Mouse (Mus musculus): ENCODE data around the gene Ces1b. TPM values are rescaled to one million over a fixed set of nuclear protein-coding genes. Genes with fewer than 3 reads are reported as not detected.

Gene Ces1b
- polyA plus RNA-seq, 1 experiment from 2014 or later, result not detected

DNA sequence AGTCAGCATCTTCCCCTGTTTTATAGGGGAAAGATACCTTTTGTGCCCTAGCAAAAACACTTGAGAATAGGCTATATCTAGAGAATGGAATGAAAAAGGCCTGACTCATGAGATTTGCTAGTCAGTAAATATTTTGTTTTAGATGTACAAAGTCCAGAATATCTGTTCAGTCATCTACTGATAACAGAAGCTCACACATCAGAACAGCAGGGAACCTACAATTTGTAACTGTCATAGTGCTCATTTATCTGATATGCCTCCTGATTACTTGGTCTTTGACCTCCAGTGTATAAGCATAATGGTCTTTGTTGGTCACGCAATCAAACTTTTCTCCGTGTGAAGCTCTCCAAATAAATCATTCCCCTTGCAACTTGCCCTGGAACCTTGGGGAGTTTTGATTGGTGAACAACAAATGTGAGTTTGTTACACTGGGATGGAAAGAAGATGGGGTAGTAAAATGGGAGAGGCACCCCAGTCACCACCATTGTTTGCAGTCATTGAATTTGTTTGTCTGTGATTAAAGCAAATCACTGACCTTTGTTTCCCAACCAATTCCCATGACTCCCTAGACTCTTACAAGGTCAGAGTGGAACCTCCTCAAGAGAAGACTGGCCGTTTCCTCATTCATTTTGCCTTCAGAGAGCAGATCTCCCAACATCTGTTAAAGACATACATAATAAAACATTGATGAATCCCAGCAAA is 16.2 kb downstream of the Ces1b start:
- no peaks in the 10 kb centered on the region for H3K36me3 ChIP-seq (replicated peaks; ENCODE audit: control insufficient read depth, insufficient read depth, low read depth, low read length)
- no peak overlapping the region for H3K27ac ChIP-seq (replicated peaks; ENCODE audit: low read depth, low read length)
- WGBS, result 74% methylated on average over 3 of the region's 3 CpGs
- H3K4me3 ChIP-seq (ENCODE audit: low read depth, low read length), result no peak overlapping the region
- no peak for DNase-seq (ENCODE audit: low spot score)
- ATAC-seq (replicated peaks; ENCODE audit: insufficient number of reproducible peaks, low FRiP score, low TSS enrichment, low read depth), result no peak
- no peak overlapping the region for H3K9ac ChIP-seq (replicated peaks; ENCODE audit: low read length)
- no peaks in the 10 kb centered on the region for H3K4me1 ChIP-seq (ENCODE audit: control insufficient read depth, insufficient read depth, low read length)
- H3K9me3 ChIP-seq (replicated peaks; ENCODE audit: control insufficient read depth, low read length), result no peaks in the 10 kb centered on the region
- no peak overlapping the region for H3K4me2 ChIP-seq (ENCODE audit: low read depth, low read length)
- no peaks in the 10 kb centered on the region for H3K27me3 ChIP-seq (ENCODE audit: control insufficient read depth, insufficient read depth, low read length)

DNA sequence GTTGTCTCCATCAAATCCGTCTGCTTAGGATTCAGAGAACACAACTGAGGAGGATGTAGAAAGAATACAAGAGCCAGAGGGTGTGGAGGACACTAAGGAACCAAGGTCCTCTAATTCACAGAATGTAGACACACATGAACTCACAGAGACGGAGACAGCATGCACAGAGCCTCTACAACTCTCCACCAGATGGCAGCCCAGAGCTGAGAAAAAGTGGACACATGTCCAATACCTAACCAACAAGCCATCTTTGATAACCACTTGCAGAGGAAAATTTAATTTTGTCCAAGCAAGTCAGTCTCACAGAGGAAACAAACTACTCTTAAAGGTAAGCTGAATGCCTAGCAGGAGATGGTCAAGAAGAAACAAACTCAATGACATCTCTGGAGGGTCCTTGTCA is 20.6 kb downstream of the Ces1b start:
- H3K4me2 ChIP-seq (ENCODE audit: low read depth, low read length), result no peak overlapping the region
- no peaks in the 10 kb centered on the region for H3K9me3 ChIP-seq (replicated peaks; ENCODE audit: control insufficient read depth, low read length)
- no peaks in the 10 kb centered on the region for H3K4me1 ChIP-seq (ENCODE audit: control insufficient read depth, insufficient read depth, low read length)
- H3K9ac ChIP-seq (replicated peaks; ENCODE audit: low read length), result no peak overlapping the region
- DNase-seq (ENCODE audit: low spot score) (peak; percentile 78), ATAC-seq (replicated peaks; ENCODE audit: insufficient number of reproducible peaks, low FRiP score, low TSS enrichment, low read depth) (no peak)
- H3K4me3 ChIP-seq (ENCODE audit: low read depth, low read length), result no peak overlapping the region
- WGBS, result 12% methylated on average over 2 of the region's 2 CpGs
- H3K36me3 ChIP-seq (replicated peaks; ENCODE audit: control insufficient read depth, insufficient read depth, low read depth, low read length), result no peaks in the 10 kb centered on the region
- no peaks in the 10 kb centered on the region for H3K27me3 ChIP-seq (ENCODE audit: control insufficient read depth, insufficient read depth, low read length)
- no peak overlapping the region for H3K27ac ChIP-seq (replicated peaks; ENCODE audit: low read depth, low read length)

DNA sequence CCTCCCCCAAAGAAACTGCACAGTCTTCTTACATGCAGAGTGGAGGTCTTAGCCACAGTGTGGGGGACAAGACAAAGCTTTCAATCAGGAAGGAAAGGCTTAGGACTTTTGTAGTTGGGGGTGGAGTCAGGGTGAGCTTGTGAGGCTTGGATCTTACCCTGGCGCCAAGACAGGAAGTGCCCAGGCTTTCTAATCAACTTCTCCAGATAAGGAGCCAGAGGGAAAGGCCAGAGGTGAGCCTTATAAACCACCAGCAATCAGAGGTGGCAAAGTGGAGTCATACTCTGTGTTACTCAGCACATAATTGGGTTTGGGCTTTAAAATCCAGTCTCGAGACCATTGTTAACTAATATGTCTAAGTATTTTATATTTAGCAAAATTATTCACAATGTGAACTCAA is 24.6 kb downstream of the Ces1b start:
- no peak for ATAC-seq (replicated peaks; ENCODE audit: insufficient number of reproducible peaks, low FRiP score, low TSS enrichment, low read depth)
- DNase-seq (ENCODE audit: low spot score), result no peak
- no peak overlapping the region for H3K4me2 ChIP-seq (ENCODE audit: low read depth, low read length)
- no peaks in the 10 kb centered on the region for H3K36me3 ChIP-seq (replicated peaks; ENCODE audit: control insufficient read depth, insufficient read depth, low read depth, low read length)
- no peak overlapping the region for H3K9ac ChIP-seq (replicated peaks; ENCODE audit: low read length)
- no peaks in the 10 kb centered on the region for H3K4me1 ChIP-seq (ENCODE audit: control insufficient read depth, insufficient read depth, low read length)
- H3K4me3 ChIP-seq (ENCODE audit: low read depth, low read length), result no peak overlapping the region
- H3K27me3 ChIP-seq (ENCODE audit: control insufficient read depth, insufficient read depth, low read length), result no peaks in the 10 kb centered on the region
- H3K27ac ChIP-seq (replicated peaks; ENCODE audit: low read depth, low read length), result no peak overlapping the region
- H3K9me3 ChIP-seq (replicated peaks; ENCODE audit: control insufficient read depth, low read length), result no peaks in the 10 kb centered on the region
- 34% methylated on average over 2 of the region's 2 CpGs for WGBS

DNA sequence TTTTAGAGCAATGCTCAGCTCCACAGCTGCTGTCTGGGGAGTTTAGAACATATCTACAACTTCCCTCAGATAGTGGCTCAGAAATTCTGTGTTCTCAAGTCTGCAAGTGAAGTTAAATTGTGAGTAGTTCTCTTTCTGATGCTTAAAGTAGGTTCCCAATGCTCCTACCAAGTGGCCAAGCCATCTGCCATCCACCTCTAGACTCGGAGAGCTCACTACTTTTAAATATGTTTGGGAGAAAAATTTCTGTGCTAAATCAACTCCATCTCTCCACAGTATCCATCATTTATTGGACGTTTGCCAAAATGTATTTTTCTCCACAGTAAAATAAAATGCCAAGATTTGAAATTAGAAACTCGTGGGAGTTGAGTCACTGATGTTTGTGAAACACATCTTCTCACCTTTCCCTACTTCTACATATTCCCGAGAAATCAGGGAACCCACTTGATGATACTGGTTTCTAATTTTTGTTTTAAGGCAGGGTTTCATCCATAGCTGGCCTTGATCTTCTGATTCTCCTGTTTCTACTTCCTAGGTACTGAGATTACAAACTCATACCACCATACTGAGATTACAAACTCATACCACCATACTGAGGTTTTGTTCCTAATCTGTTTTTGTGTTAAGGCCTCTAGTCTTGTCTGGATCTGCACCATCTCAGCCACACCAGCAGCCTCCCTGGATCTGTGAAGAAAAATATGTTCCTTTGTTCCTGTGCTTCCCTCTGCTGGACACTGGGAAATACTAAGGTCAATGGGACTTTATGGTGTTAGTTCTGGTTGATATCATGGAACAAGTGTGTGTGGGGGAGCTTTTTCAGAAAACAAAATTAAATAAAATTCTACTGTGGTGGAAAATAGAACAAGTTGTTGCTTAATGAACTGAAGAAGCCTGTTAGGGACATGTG is 31.1 kb downstream of the Ces1b start:
- 72% methylated on average over 4 of the region's 4 CpGs for WGBS
- DNase-seq (ENCODE audit: low spot score), result no peak
- no peaks in the 10 kb centered on the region for H3K9me3 ChIP-seq (replicated peaks; ENCODE audit: control insufficient read depth, low read length)
- no peaks in the 10 kb centered on the region for H3K36me3 ChIP-seq (replicated peaks; ENCODE audit: control insufficient read depth, insufficient read depth, low read depth, low read length)
- H3K4me2 ChIP-seq (ENCODE audit: low read depth, low read length), result no peak overlapping the region
- H3K4me1 ChIP-seq (ENCODE audit: control insufficient read depth, insufficient read depth, low read length), result no peaks in the 10 kb centered on the region
- no peak overlapping the region for H3K4me3 ChIP-seq (ENCODE audit: low read depth, low read length)
- H3K27ac ChIP-seq (replicated peaks; ENCODE audit: low read depth, low read length), result no peak overlapping the region
- ATAC-seq (replicated peaks; ENCODE audit: insufficient number of reproducible peaks, low FRiP score, low TSS enrichment, low read depth), result no peak
- no peaks in the 10 kb centered on the region for H3K27me3 ChIP-seq (ENCODE audit: control insufficient read depth, insufficient read depth, low read length)
- no peak overlapping the region for H3K9ac ChIP-seq (replicated peaks; ENCODE audit: low read length)

DNA sequence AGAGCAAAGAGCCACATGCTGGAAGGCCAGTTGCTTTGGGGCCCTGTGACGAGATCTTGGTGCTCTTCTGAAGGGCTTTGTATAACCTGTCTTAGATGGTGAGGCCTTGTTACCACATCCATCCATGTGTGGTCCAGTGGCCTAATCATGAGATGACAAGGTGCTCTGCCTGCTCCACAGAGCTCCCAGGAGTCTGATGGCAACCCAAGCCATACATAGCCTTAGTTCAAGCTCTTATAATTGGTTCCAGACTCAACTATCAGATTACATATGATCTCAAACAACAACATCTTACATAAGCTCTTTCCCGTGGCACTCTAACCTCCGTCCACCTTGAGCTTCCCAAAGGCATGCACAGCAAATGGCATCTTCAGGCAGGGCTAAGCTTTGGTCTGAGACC is 31.7 kb downstream of the Ces1b start, which contains the start of gene Ces1a:
Gene Ces1a (minus strand): TSS at position 101 of the 400 bp plus-strand sequence.
- ATAC-seq (replicated peaks; ENCODE audit: insufficient number of reproducible peaks, low FRiP score, low TSS enrichment, low read depth), result no peak
- no peaks in the 10 kb centered on the region for H3K36me3 ChIP-seq (replicated peaks; ENCODE audit: control insufficient read depth, insufficient read depth, low read depth, low read length)
- peak; percentile 32 for DNase-seq (ENCODE audit: low spot score)
- WGBS, result 39% methylated on average over 3 of the region's 3 CpGs
- no peaks in the 10 kb centered on the region for H3K27me3 ChIP-seq (ENCODE audit: control insufficient read depth, insufficient read depth, low read length)
- H3K27ac ChIP-seq (replicated peaks; ENCODE audit: low read depth, low read length), result no peak within 1 kb of the TSS
- H3K4me2 ChIP-seq (ENCODE audit: low read depth, low read length), result no peak within 1 kb of the TSS
- H3K4me3 ChIP-seq (ENCODE audit: low read depth, low read length), result no peak within 1 kb of the TSS
- no peaks in the 10 kb centered on the region for H3K9me3 ChIP-seq (replicated peaks; ENCODE audit: control insufficient read depth, low read length)
- H3K9ac ChIP-seq (replicated peaks; ENCODE audit: low read length), result no peak within 1 kb of the TSS
- H3K4me1 ChIP-seq (ENCODE audit: control insufficient read depth, insufficient read depth, low read length), result no peaks in the 10 kb centered on the region

DNA sequence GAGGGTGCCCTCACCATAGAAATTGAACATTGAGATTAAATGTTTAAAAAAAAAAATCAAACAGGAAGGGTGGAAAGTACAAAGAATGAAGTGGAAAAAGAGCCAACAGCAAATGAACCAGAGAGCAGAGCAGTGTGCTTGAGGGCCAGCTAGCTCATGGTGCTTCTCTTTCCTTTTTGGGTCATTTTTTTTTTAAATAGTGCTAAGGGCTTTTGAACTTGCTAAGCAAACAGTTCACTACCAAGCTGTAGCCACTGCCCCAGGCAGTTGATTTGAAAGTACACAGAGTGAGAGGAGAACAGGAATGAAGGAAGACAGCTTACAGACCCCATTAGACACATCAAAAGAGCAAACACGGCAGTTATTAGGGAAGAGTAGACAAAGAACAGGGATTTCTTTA is 36.7 kb downstream of the Ces1b start:
- no peaks in the 10 kb centered on the region for H3K4me1 ChIP-seq (ENCODE audit: control insufficient read depth, insufficient read depth, low read length)
- no peaks in the 10 kb centered on the region for H3K36me3 ChIP-seq (replicated peaks; ENCODE audit: control insufficient read depth, insufficient read depth, low read depth, low read length)
- H3K9ac ChIP-seq (replicated peaks; ENCODE audit: low read length), result no peak overlapping the region
- H3K27ac ChIP-seq (replicated peaks; ENCODE audit: low read depth, low read length), result no peak overlapping the region
- WGBS, result 19% methylated on average over 1 of the region's 1 CpGs
- no peak overlapping the region for H3K4me3 ChIP-seq (ENCODE audit: low read depth, low read length)
- ATAC-seq (replicated peaks; ENCODE audit: insufficient number of reproducible peaks, low FRiP score, low TSS enrichment, low read depth) (no peak), DNase-seq (ENCODE audit: low spot score) (no peak)
- no peaks in the 10 kb centered on the region for H3K27me3 ChIP-seq (ENCODE audit: control insufficient read depth, insufficient read depth, low read length)
- no peak overlapping the region for H3K4me2 ChIP-seq (ENCODE audit: low read depth, low read length)
- H3K9me3 ChIP-seq (replicated peaks; ENCODE audit: control insufficient read depth, low read length), result no peaks in the 10 kb centered on the region

DNA sequence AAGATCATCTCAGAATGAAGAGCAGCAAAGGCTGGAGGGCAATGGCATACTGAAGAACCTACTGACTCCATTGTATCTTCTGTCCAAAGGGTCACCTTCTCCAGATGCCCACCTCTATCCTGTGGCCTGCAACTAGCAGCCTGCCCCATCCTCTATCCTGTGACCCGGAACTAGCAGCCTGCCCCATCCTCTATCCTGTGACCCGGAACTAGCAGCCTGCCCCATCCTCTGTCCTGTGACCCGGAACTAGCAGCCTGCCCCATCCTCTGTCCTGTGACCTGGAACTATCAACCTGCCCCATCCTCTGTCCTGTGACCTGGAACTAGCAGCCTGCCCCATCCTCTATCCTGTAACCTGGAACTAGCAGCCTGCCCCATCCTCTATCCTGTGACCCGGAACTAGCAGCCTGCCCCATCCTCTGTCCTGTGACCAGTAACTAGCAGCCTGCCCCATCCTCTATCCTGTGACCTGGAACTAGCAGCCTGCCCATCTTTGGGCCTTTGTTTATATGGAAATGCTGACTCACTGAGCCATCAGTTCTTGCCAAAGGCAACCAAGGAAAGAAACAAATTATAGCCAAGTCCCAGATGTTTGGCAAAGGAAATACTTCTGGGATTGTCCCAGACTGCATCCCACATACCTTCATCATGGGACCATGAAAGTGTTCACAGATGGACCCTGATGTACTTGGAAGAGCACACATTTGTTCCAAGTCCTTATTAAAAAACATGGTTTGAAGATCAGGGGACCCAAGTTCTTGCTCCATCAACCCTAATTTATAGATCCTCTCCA is 38.8 kb downstream of the Ces1b start:
- Histone ChIP-seq H3K27ac (replicated peaks; ENCODE audit: low read depth, low read length) (no peak overlapping the region), H3K9ac (replicated peaks; ENCODE audit: low read length) (no peak overlapping the region), H3K36me3 (replicated peaks; ENCODE audit: control insufficient read depth, insufficient read depth, low read depth, low read length) (no peaks in the 10 kb centered on the region), H3K4me3 (ENCODE audit: low read depth, low read length) (no peak overlapping the region), H3K4me2 (ENCODE audit: low read depth, low read length) (no peak overlapping the region), H3K9me3 (replicated peaks; ENCODE audit: control insufficient read depth, low read length) (no peaks in the 10 kb centered on the region), H3K27me3 (ENCODE audit: control insufficient read depth, insufficient read depth, low read length) (no peaks in the 10 kb centered on the region), H3K4me1 (ENCODE audit: control insufficient read depth, insufficient read depth, low read length) (no peaks in the 10 kb centered on the region)
- 79% methylated on average over 4 of the region's 4 CpGs for WGBS
- DNase-seq (ENCODE audit: low spot score) (no peak), ATAC-seq (replicated peaks; ENCODE audit: insufficient number of reproducible peaks, low FRiP score, low TSS enrichment, low read depth) (no peak)

Measured in embryonic facial prominence, embryonic 11.5 days (tissue).